Mouse (Mus musculus) kidney, embryonic 15.5 days (tissue): Measurements from ENCODE around the gene Lingo1. TPM values are rescaled to one million over a fixed set of nuclear protein-coding genes. Genes with fewer than 3 reads are reported as not detected.

ENCODE experiments used
- ATAC-seq: fragments of 200-750 bp; cut with Nextera tagmentation; replicated peaks from 2 replicates; pipeline ENCODE4 v1.8.0; 2017; ENCODE audit warnings: moderate TSS enrichment; ENCODE audit not compliant: low FRiP score
- H3K27ac ChIP-seq: fragments of 300-500 bp; sonication (generic); 2 replicates; pipeline ENCODE4 v1.5.1; 2015; ENCODE audit warnings: mild to moderate bottlenecking, inconsistent platforms
- H3K27me3 ChIP-seq: fragments of 300-500 bp; sonication (generic); 2 replicates; pipeline ENCODE4 v1.6.1; 2015; ENCODE audit warnings: inconsistent platforms
- H3K36me3 ChIP-seq: fragments of 300-500 bp; sonication (generic); 2 replicates; pipeline ENCODE4 v1.6.1; 2015; ENCODE audit warnings: inconsistent platforms
- H3K4me1 ChIP-seq: fragments of 300-500 bp; sonication (generic); 2 replicates; pipeline ENCODE4 v1.6.1; 2015; ENCODE audit warnings: inconsistent platforms
- H3K4me2 ChIP-seq: fragments of 300-500 bp; sonication (generic); 2 replicates; pipeline ENCODE4 v1.6.1; 2015; ENCODE audit warnings: moderate library complexity, mild to moderate bottlenecking, inconsistent platforms
- H3K4me3 ChIP-seq: fragments of 300-500 bp; sonication (generic); replicated peaks from 2 replicates; pipeline ENCODE4 v1.5.1; 2015; ENCODE audit warnings: mild to moderate bottlenecking, inconsistent platforms
- H3K9ac ChIP-seq: fragments of 300-500 bp; sonication (generic); 2 replicates; pipeline ENCODE4 v1.6.1; 2015; ENCODE audit warnings: mild to moderate bottlenecking, inconsistent platforms
- H3K9me3 ChIP-seq: fragments of 300-500 bp; sonication (generic); replicated peaks from 2 replicates; pipeline ENCODE4 v1.6.1; 2016; ENCODE audit warnings: inconsistent platforms
- WGBS: fragments of 180-500 bp; shearing (Covaris S2); methylation state at CpG from one replicate; pipeline ENCODE4 v1.1.7; 2015; ENCODE audit warnings: mixed read lengths; 5-methylcytosine and 5-hydroxymethylcytosine counted together
- polyA plus RNA-seq: library from polyadenylated mRNA; unstranded; fragments of >200 nt; fragmentation: Nextera tagmentation; extraction: Ambion mirVana; gene quantifications from 2 replicates; pipeline ENCODE4 v1.2.1, GENCODE M21; 2015

The Lingo1 gene
- polyA plus RNA-seq, 1 experiment from 2014 or later = 4.5 TPM

GRCm38 (mm10) chr9:56825476-56826213, 29.4 kb upstream of the Lingo1 start:
- ATAC-seq = 0 out of 2 replicates have a peak, but pooled peaks have one; percentile 29
- H3K9ac ChIP-seq = no peak overlapping the region

DNA sequence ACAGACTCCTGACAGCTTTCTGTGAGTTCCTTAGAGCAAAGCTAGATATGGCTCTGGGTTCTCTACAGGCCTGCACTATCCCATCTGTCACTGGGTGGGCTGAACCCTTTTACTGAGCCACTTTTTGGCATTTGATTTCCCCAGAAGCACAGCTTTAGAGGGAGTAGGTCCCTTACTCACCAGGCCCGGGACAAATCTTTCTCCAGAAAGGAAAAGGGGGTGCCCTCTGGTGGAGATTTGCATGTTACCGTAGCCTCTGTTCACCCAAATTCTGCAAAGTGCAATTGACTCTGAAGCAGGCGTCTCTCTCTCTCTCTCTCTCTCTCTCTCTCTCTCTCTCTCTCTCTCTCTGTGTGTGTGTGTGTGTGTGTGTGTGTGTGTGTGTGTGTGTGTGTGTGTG, 28.6 kb upstream of the Lingo1 start:
- Histone ChIP-seq H3K9ac (no peak overlapping the region), H3K27ac (no peak overlapping the region), H3K9me3 (no peaks in the 10 kb centered on the region), H3K4me3 (no peak overlapping the region), H3K4me1 (peaks cover 19% of the 10 kb centered on the region), H3K4me2 (peak overlapping the region; percentile 61; the same call in 1 of the 2 replicates), H3K27me3 (peaks cover 24% of the 10 kb centered on the region), H3K36me3 (no peaks in the 10 kb centered on the region)
- no peak for ATAC-seq
- WGBS = 3% methylated on average over 3 of the region's 3 CpGs

More at GRCm38 (mm10) chr9:56825476-56826213, 29.4 kb upstream of the Lingo1 start:
- Histone ChIP-seq H3K27ac (no peak overlapping the region), H3K4me2 (peak overlapping the region; percentile 61), H3K4me1 (peaks cover 23% of the 10 kb centered on the region), H3K36me3 (no peaks in the 10 kb centered on the region), H3K27me3 (peaks cover 30% of the 10 kb centered on the region), H3K4me3 (peak overlapping the region; percentile 31), H3K9me3 (no peaks in the 10 kb centered on the region)
- 12% methylated on average over 21 of the region's 21 CpGs for WGBS

- no peaks in the 10 kb centered on the region for H3K9me3 ChIP-seq
- H3K4me2 ChIP-seq = no peak overlapping the region
- 63% methylated on average over 1 of the region's 1 CpGs for WGBS
- H3K27me3 ChIP-seq = peaks cover 8% of the 10 kb centered on the region
- H3K27ac ChIP-seq = no peak overlapping the region
- no peak overlapping the region for H3K9ac ChIP-seq
- no peak overlapping the region for H3K4me3 ChIP-seq
- no peak for ATAC-seq
- H3K4me1 ChIP-seq = no peaks in the 10 kb centered on the region
- H3K36me3 ChIP-seq = no peaks in the 10 kb centered on the region
Observed at GRCm38 (mm10) chr9:56810916-56811315, 14.6 kb upstream of the Lingo1 start.

- ATAC-seq = no peak
- no peak overlapping the region for H3K4me2 ChIP-seq
- no peak overlapping the region for H3K27ac ChIP-seq
- WGBS = 84% methylated on average over 6 of the region's 6 CpGs
- H3K9me3 ChIP-seq = no peaks in the 10 kb centered on the region
- no peak overlapping the region for H3K9ac ChIP-seq
- H3K4me3 ChIP-seq = no peak overlapping the region
- H3K27me3 ChIP-seq = peaks cover 6% of the 10 kb centered on the region; the same call in 1 of the 2 replicates
- no peaks in the 10 kb centered on the region for H3K4me1 ChIP-seq
- H3K36me3 ChIP-seq = no peaks in the 10 kb centered on the region
Observed at GRCm38 (mm10) chr9:56807990-56808389, 11.7 kb upstream of the Lingo1 start.

GRCm38 (mm10) chr9:56803146-56803545, 6.9 kb upstream of the Lingo1 start:
- no peak overlapping the region for H3K4me3 ChIP-seq
- no peak overlapping the region for H3K4me2 ChIP-seq
- ATAC-seq = no peak
- no peak overlapping the region for H3K27ac ChIP-seq
- H3K36me3 ChIP-seq = no peaks in the 10 kb centered on the region
- WGBS = 92% methylated on average over 7 of the region's 7 CpGs
- H3K9ac ChIP-seq = no peak overlapping the region
- H3K4me1 ChIP-seq = no peaks in the 10 kb centered on the region
- peaks cover 19% of the 10 kb centered on the region for H3K27me3 ChIP-seq
- H3K9me3 ChIP-seq = no peaks in the 10 kb centered on the region

GRCm38 (mm10) chr9:56797876-56798275, 1.6 kb upstream of the Lingo1 start:
- no peak overlapping the region for H3K9ac ChIP-seq
- under 1% methylated on average over 5 of the region's 5 CpGs for WGBS
- no peak overlapping the region for H3K4me3 ChIP-seq
- H3K4me2 ChIP-seq = 0 out of 2 replicates have a peak overlapping the region, but pooled peaks have one; percentile 9
- no peak for ATAC-seq
- no peaks in the 10 kb centered on the region for H3K36me3 ChIP-seq
- no peak overlapping the region for H3K27ac ChIP-seq
- H3K4me1 ChIP-seq = peaks cover 27% of the 10 kb centered on the region
- H3K9me3 ChIP-seq = no peaks in the 10 kb centered on the region
- peaks cover 68% of the 10 kb centered on the region for H3K27me3 ChIP-seq

- Histone ChIP-seq H3K4me1 (peaks cover 27% of the 10 kb centered on the region), H3K36me3 (no peaks in the 10 kb centered on the region), H3K9me3 (no peaks in the 10 kb centered on the region), H3K9ac (peak overlapping the region; percentile 27; the same call in 1 of the 2 replicates), H3K27ac (no peak overlapping the region), H3K4me3 (peak overlapping the region; percentile 51), H3K27me3 (peaks cover 70% of the 10 kb centered on the region), H3K4me2 (peak overlapping the region; percentile 95)
- ATAC-seq = 0 out of 2 replicates have a peak, but pooled peaks have one; percentile 44
- whole genome bisulfite sequencing = under 1% methylated on average over 41 of the region's 41 CpGs
Observed at GRCm38 (mm10) chr9:56796656-56797131, 426 bp upstream of the Lingo1 start.

DNA sequence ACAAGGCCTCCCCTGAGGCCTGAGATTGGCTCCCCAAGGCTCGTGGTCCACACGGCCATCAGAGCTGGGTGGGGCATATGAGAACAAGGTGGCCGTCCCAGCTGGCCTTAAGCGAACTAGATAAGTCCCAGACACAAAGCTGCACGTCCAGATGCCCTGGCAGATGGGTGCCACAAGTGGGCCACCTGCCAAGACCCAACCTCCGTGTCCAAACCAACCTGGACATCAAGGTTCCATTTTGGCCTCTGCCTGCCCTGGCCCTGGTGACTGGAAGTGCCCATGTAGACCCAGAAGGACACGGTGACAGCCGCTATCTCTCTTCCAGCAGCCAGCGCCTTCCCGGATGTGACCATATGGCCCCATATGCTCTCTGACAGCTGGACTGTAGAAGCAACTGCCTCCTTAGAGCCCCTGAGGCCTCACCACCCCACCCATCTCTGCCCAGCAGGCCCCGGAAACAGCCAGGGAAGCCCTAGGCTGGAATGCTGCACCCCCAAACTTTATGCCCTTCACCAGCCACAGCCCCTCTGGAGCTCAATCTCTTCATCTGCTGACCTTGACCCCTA, 4.5 kb downstream of the Lingo1 start:
- 60% methylated on average over 11 of the region's 11 CpGs for WGBS
- H3K4me1 ChIP-seq = peaks cover 28% of the 10 kb centered on the region
- H3K9ac ChIP-seq = no peak overlapping the region
- no peak overlapping the region for H3K4me2 ChIP-seq
- H3K27me3 ChIP-seq = peaks cover 40% of the 10 kb centered on the region
- no peak overlapping the region for H3K4me3 ChIP-seq
- H3K36me3 ChIP-seq = no peaks in the 10 kb centered on the region
- H3K27ac ChIP-seq = no peak overlapping the region
- ATAC-seq = no peak
- no peaks in the 10 kb centered on the region for H3K9me3 ChIP-seq

- Histone ChIP-seq H3K36me3 (no peaks in the 10 kb centered on the region), H3K4me3 (no peak overlapping the region), H3K27ac (no peak overlapping the region), H3K9ac (no peak overlapping the region), H3K4me1 (peaks cover 18% of the 10 kb centered on the region; the same call in 1 of the 2 replicates), H3K9me3 (no peaks in the 10 kb centered on the region), H3K4me2 (no peak overlapping the region), H3K27me3 (no peaks in the 10 kb centered on the region)
- WGBS = 95% methylated on average over 10 of the region's 10 CpGs
- ATAC-seq = no peak
Observed at GRCm38 (mm10) chr9:56784576-56784975, 11.7 kb downstream of the Lingo1 start.

DNA sequence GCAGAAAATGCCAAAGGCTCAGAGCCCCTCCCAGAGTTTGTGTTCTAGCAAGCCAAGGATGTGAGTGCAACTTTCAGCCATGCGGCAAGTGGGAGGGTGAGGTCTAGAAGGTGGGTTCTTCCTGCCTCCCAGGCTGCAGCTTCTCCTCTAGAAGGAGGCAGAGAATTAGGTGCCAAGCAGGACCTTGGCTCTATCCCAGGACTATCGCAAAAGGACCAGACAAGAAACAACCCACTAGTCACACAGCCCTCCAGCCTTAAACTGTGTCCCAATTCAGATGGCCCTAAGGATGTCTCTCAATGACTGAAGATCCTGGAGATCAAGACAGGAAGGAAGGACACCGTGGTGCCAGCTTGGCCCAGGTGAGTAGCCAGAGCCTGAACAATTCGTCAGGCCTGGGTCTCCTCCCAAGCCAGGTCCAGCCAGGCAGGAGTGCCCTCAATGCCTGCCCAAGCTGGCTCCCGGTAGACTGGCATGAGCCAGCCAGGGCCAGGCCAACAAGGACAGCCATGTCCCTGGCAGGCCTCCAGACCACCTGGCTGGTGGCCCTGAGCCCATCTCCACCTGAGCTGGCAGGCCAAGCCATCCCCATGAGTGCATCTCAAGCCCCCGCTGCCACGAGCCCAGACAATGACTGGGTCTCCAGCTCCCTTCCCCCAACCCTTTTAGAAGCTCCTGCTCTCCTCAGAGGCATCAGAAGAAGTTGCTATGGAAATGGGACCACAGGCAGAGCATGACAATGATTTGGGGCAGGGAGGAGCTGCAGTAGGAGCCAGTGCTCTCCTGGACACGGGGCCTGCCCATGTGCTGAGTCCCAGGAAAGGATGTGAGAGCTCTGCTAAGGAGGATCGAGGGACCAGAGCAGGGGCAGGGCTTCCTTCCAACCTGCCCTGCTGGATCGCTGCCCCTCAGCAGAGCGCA, 19.1 kb downstream of the Lingo1 start:
- ATAC-seq = no peak
- 71% methylated on average over 11 of the region's 11 CpGs for WGBS

DNA sequence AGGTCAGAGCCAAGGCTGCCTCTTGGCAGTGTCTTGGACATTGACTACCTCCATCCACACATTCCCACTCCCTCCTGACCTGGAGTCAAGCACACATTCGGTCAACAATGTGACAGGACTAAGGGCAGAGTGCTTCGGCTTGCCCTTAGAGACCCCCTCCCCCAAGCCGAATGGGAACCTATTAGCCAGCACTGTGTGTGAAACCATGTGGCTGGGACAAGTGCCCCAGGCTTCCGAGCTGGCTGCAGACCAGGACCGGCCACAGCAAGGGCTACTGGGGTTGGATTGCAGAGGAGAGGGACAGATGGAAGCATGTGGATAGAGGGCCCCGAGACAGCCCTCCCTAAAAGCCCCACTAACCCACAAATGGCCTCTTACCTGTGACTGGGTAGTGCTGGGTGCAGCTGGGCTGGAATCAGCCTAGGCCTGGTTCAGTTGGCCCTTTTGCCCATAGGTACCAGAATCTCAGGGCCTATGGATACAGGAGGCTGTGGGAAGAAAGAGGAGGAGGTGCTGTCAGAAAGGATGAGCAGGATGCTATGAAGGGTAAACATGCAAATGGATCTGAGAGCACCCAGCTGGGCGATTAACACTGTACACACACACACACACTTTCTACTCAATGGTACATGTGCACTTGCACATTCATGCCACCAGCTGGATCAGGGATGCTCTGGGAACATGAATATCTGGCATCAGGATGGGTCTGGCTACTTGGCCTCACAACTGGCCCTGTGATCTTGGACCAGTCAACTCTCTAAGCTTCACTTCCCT, 20.9 kb downstream of the Lingo1 start:
- Histone ChIP-seq H3K4me3 (no peak overlapping the region), H3K4me1 (0 out of 2 replicates have a peak, but pooled peaks cover 3% of the 10 kb centered on the region), H3K27me3 (no peaks in the 10 kb centered on the region), H3K36me3 (no peaks in the 10 kb centered on the region), H3K9me3 (no peaks in the 10 kb centered on the region), H3K9ac (no peak overlapping the region), H3K27ac (no peak overlapping the region), H3K4me2 (no peak overlapping the region)
- 50% methylated on average over 7 of the region's 7 CpGs for WGBS
- no peak for ATAC-seq

More for the DNA sequence above, 19.1 kb downstream of the Lingo1 start:
- H3K36me3 ChIP-seq = no peaks in the 10 kb centered on the region
- no peak overlapping the region for H3K9ac ChIP-seq
- H3K4me1 ChIP-seq = 0 out of 2 replicates have a peak, but pooled peaks cover 4% of the 10 kb centered on the region
- H3K4me3 ChIP-seq = no peak overlapping the region
- no peak overlapping the region for H3K27ac ChIP-seq
- H3K4me2 ChIP-seq = no peak overlapping the region
- H3K27me3 ChIP-seq = no peaks in the 10 kb centered on the region
- no peaks in the 10 kb centered on the region for H3K9me3 ChIP-seq
